Mouse (Mus musculus) cortical plate, adult 2 months (tissue): ENCODE results near the gene BC107364.

Source experiments
- CTCF ChIP-seq: fragments of 200-500 bp; IDR thresholded peaks from 2 replicates; pipeline ENCODE4 v1.5.1; 2011; ENCODE audit warnings: mild to moderate bottlenecking, control low read depth, low read length; ENCODE audit not compliant: insufficient read depth; ENCODE audit errors: extremely low read depth
- POLR2A ChIP-seq: fragments of 200-500 bp; IDR thresholded peaks from 2 replicates; pipeline ENCODE4 v1.6.1; 2011; ENCODE audit warnings: mild to moderate bottlenecking, low read length, control low read depth; ENCODE audit not compliant: insufficient read depth; ENCODE audit errors: extremely low read depth

- no peak for TF ChIP-seq POLR2A
- no peak for TF ChIP-seq CTCF
Observed at GRCm38 (mm10) chr3:96427761-96428462, 24.2 kb downstream of the BC107364 start.
